Mouse (Mus musculus) limb, embryonic 11.5 days (tissue): Measurements from ENCODE around the gene Srm. TPM values are rescaled to one million over a fixed set of nuclear protein-coding genes. Genes with fewer than 3 reads are reported as not detected.

Experiments used
- ATAC-seq: fragments of 200-750 bp; cut with Nextera tagmentation; 2 replicates; pipeline ENCODE4 v1.8.0; 2017; ENCODE audit warnings: low read depth; ENCODE audit not compliant: insufficient number of reproducible peaks, low FRiP score, low TSS enrichment
- DNase-seq: peaks from one replicate; pipeline ENCODE4 v3.0.0-alpha.2; 2015; ENCODE audit warnings: low spot score
- H3K27ac ChIP-seq: fragments of 300-500 bp; sonication (generic); replicated peaks from 2 replicates; pipeline ENCODE4 v1.5.1; 2014; ENCODE audit warnings: low read depth, mild to moderate bottlenecking, low read length
- H3K27me3 ChIP-seq: fragments of 300-500 bp; sonication (generic); 2 replicates; pipeline ENCODE4 v1.6.1; 2014; ENCODE audit warnings: mild to moderate bottlenecking, low read length, mixed read lengths; ENCODE audit not compliant: control insufficient read depth, insufficient read depth
- H3K36me3 ChIP-seq: fragments of 300-500 bp; sonication (generic); 2 replicates; pipeline ENCODE4 v1.6.1; 2014; ENCODE audit warnings: mild to moderate bottlenecking, low read length, moderate library complexity, mixed read lengths; ENCODE audit not compliant: control insufficient read depth, insufficient read depth
- H3K4me1 ChIP-seq: fragments of 300-500 bp; sonication (generic); 2 replicates; pipeline ENCODE4 v1.6.1; 2014; ENCODE audit warnings: low read length, mixed read lengths; ENCODE audit not compliant: control insufficient read depth, insufficient read depth
- H3K4me2 ChIP-seq: fragments of 300-500 bp; sonication (generic); 2 replicates; pipeline ENCODE4 v1.6.1; 2014; ENCODE audit warnings: low read depth, mild to moderate bottlenecking, moderate library complexity; ENCODE audit not compliant: severe bottlenecking
- H3K4me3 ChIP-seq: fragments of 300-500 bp; sonication (generic); 2 replicates; pipeline ENCODE4 v1.5.1; 2014; ENCODE audit warnings: low read depth, low read length
- H3K9ac ChIP-seq: fragments of 300-500 bp; sonication (generic); 2 replicates; pipeline ENCODE4 v1.6.1; 2014; ENCODE audit warnings: mild to moderate bottlenecking, low read length
- H3K9me3 ChIP-seq: fragments of 300-500 bp; sonication (generic); 2 replicates; pipeline ENCODE4 v1.6.1; 2016; ENCODE audit warnings: low read length; ENCODE audit not compliant: control insufficient read depth
- WGBS: fragments of 180-500 bp; shearing (Covaris S2); extraction: QIAGEN DNeasy Blood & Tissue Kit; methylation state at CpG from one replicate; pipeline ENCODE4 v1.1.7; 2014; 5-methylcytosine and 5-hydroxymethylcytosine counted together
- polyA plus RNA-seq: library from polyadenylated mRNA; unstranded; fragments of >200 nt; fragmentation: Nextera tagmentation; extraction: Ambion mirVana; gene quantifications from 2 replicates; pipeline ENCODE4 v1.2.1, GENCODE M21; 2014

The Srm gene
- polyA plus RNA-seq, 1 experiment from 2014 or later, result 212 TPM

- Histone ChIP-seq H3K9ac (peak overlapping the region; percentile 70), H3K27ac (no peak overlapping the region), H3K36me3 (peaks cover 25% of the 10 kb centered on the region), H3K4me3 (peak overlapping the region; percentile 95), H3K9me3 (no peaks in the 10 kb centered on the region), H3K4me2 (peak overlapping the region; percentile 94), H3K27me3 (no peaks in the 10 kb centered on the region), H3K4me1 (0 out of 2 replicates have a peak, but pooled peaks cover 6% of the 10 kb centered on the region)
- under 1% methylated on average over 53 of the region's 53 CpGs for WGBS
- ATAC-seq (peak; percentile 32; the same call in 1 of the 2 replicates), DNase-seq (no peak)
These were observed 506 bp downstream of the Srm start for GRCm38 (mm10) chr4:148591637-148592380.

- Histone ChIP-seq H3K27ac (no peak overlapping the region), H3K9me3 (no peaks in the 10 kb centered on the region), H3K4me2 (no peak overlapping the region), H3K9ac (no peak overlapping the region), H3K4me1 (0 out of 2 replicates have a peak, but pooled peaks cover 6% of the 10 kb centered on the region), H3K27me3 (no peaks in the 10 kb centered on the region), H3K4me3 (no peak overlapping the region), H3K36me3 (peaks cover 32% of the 10 kb centered on the region)
- ATAC-seq (no peak), DNase-seq (no peak)
- 98% methylated on average over 11 of the region's 11 CpGs for WGBS
These were observed 2.7 kb downstream of the Srm start for GRCm38 (mm10) chr4:148593996-148594395.

- ATAC-seq (no peak), DNase-seq (no peak)
- Histone ChIP-seq H3K4me2 (no peak overlapping the region), H3K9me3 (no peaks in the 10 kb centered on the region), H3K4me3 (no peak overlapping the region), H3K27me3 (no peaks in the 10 kb centered on the region), H3K27ac (no peak overlapping the region), H3K36me3 (peaks cover 32% of the 10 kb centered on the region), H3K9ac (no peak overlapping the region), H3K4me1 (0 out of 2 replicates have a peak, but pooled peaks cover 6% of the 10 kb centered on the region)
- WGBS, result 89% methylated on average over 6 of the region's 6 CpGs
These were observed 4.6 kb downstream of the Srm start for GRCm38 (mm10) chr4:148595916-148596315.

GRCm38 (mm10) chr4:148596731-148597130 is 5.4 kb downstream of the Srm start:
- no peak overlapping the region for H3K4me3 ChIP-seq
- H3K36me3 ChIP-seq, result peaks cover 32% of the 10 kb centered on the region
- H3K27ac ChIP-seq, result no peak overlapping the region
- 0 out of 2 replicates have a peak, but pooled peaks cover 6% of the 10 kb centered on the region for H3K4me1 ChIP-seq
- H3K9ac ChIP-seq, result no peak overlapping the region
- no peaks in the 10 kb centered on the region for H3K27me3 ChIP-seq
- DNase-seq, result no peak
- no peak for ATAC-seq
- H3K4me2 ChIP-seq, result no peak overlapping the region
- WGBS, result 95% methylated on average over 3 of the region's 3 CpGs
- H3K9me3 ChIP-seq, result no peaks in the 10 kb centered on the region

- Histone ChIP-seq H3K9me3 (no peaks in the 10 kb centered on the region), H3K36me3 (peaks cover 32% of the 10 kb centered on the region), H3K4me1 (no peaks in the 10 kb centered on the region), H3K9ac (no peak overlapping the region), H3K4me3 (no peak overlapping the region), H3K27ac (no peak overlapping the region), H3K27me3 (no peaks in the 10 kb centered on the region), H3K4me2 (no peak overlapping the region)
- no peak for ATAC-seq
- WGBS, result 95% methylated on average over 12 of the region's 12 CpGs
- DNase-seq, result no peak
These were observed 7.5 kb downstream of the Srm start for GRCm38 (mm10) chr4:148598826-148599225.

GRCm38 (mm10) chr4:148600316-148600715 is 9.0 kb downstream of the Srm start:
- WGBS, result 84% methylated on average over 4 of the region's 4 CpGs
- H3K9ac ChIP-seq, result no peak overlapping the region
- no peak overlapping the region for H3K4me3 ChIP-seq
- DNase-seq (no peak), ATAC-seq (no peak)
- no peaks in the 10 kb centered on the region for H3K27me3 ChIP-seq
- peaks cover 18% of the 10 kb centered on the region for H3K36me3 ChIP-seq
- no peak overlapping the region for H3K4me2 ChIP-seq
- H3K27ac ChIP-seq, result no peak overlapping the region
- no peaks in the 10 kb centered on the region for H3K9me3 ChIP-seq
- no peaks in the 10 kb centered on the region for H3K4me1 ChIP-seq

GRCm38 (mm10) chr4:148601871-148602270 is 10.6 kb downstream of the Srm start:
- ATAC-seq, result no peak
- no peak for DNase-seq
- no peaks in the 10 kb centered on the region for H3K4me1 ChIP-seq
- no peaks in the 10 kb centered on the region for H3K9me3 ChIP-seq
- H3K27me3 ChIP-seq, result no peaks in the 10 kb centered on the region
- WGBS, result 87% methylated on average over 4 of the region's 4 CpGs
- no peak overlapping the region for H3K27ac ChIP-seq
- no peak overlapping the region for H3K4me2 ChIP-seq
- peaks cover 7% of the 10 kb centered on the region; the same call in 1 of the 2 replicates for H3K36me3 ChIP-seq
- H3K9ac ChIP-seq, result no peak overlapping the region
- H3K4me3 ChIP-seq, result no peak overlapping the region

GRCm38 (mm10) chr4:148602357-148603120 is 11.2 kb downstream of the Srm start, which contains the start of gene Masp2:
Gene Masp2, plus strand, starts transcription at chr4:148602554.
- no peak for ATAC-seq
- no peaks in the 10 kb centered on the region for H3K9me3 ChIP-seq
- no peak within 1 kb of the TSS for H3K4me2 ChIP-seq
- H3K4me1 ChIP-seq, result no peaks in the 10 kb centered on the region
- no peak within 1 kb of the TSS for H3K4me3 ChIP-seq
- DNase-seq, result no peak
- 89% methylated on average over 14 of the region's 14 CpGs for WGBS
- H3K9ac ChIP-seq, result no peak within 1 kb of the TSS
- peaks cover 5% of the 10 kb centered on the region; the same call in 1 of the 2 replicates for H3K36me3 ChIP-seq
- no peaks in the 10 kb centered on the region for H3K27me3 ChIP-seq
- no peak within 1 kb of the TSS for H3K27ac ChIP-seq
